Mouse (Mus musculus) testis, adult 2 months (tissue): ENCODE measurements around the gene Pnpo.

Experiments used
- CTCF ChIP-seq: fragments of 200-500 bp; IDR thresholded peaks from 2 replicates; pipeline ENCODE4 v1.5.1; 2012; ENCODE audit warnings: low read depth, mild to moderate bottlenecking, inconsistent platforms, low read length, moderate library complexity; ENCODE audit not compliant: control insufficient read depth, insufficient read depth, insufficient replicate concordance
- POLR2A ChIP-seq: fragments of 200-500 bp; IDR thresholded peaks from 2 replicates; pipeline ENCODE4 v1.6.1; 2012; ENCODE audit warnings: low read depth, mild to moderate bottlenecking, inconsistent platforms, low read length, moderate library complexity; ENCODE audit not compliant: control insufficient read depth

DNA sequence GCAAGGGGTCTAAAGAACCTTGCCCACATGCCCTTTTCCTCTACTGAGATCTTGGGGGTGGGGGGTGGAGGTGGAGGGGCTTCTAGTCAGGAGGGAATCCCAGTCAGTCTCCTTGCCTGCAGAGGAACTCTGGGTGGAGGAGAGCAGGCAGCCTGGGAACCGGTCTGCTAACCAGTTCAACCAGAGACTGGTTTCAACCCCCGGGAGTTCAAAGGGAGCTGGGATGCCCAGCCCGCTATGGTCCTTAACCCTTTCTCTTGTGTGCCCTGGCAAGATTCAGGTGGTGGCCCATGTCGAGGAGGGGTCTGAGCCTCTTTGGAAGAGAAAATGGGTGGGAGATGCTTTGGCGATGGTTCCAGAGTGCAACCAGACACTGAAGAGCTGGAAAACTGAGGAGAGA lies 15.1 kb downstream of the Pnpo start:
- TF ChIP-seq POLR2A: no peak
- TF ChIP-seq CTCF: no peak
